Mouse (Mus musculus): ENCODE measurements at regions not wholly inside any gene's neighbourhood (a gene's known extent, or its start where the extent isn't known, plus 50 kb on each side); places are given as distances from the start of the nearest gene placed in this dataset.

DNA sequence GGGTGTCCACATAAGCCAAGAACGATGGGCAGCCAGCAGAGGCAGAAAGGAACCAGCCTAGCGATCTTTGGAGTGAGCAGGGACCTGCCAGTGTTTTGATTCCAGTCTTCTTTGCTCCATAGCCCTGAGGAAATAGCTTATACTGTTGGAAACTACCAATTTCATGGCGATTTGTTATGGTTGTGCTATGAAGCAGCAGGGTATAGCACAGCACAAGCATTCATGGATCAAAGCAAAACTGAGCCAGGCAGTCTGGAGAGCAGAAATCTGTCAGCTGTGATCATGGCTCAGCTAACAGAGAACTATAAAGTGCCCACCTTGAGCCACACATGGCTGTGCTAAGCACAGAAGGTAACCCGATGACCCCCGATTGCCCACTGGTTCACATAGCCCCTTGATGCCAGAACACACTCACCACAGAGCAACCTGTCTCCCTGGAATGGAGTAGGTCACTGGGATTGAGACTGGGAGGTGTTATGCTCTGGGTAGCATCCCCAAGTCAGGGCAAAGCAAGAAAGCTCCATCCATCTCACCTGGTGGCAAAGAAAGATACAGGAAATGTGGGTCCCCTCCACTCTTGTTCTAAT is 158.9 kb upstream of the Adamts16 start:
- TF ChIP-seq CTCF (IDR thresholded peaks at IDR 0.05; ENCODE audit: borderline replicate concordance, insufficient read depth, low read depth, low read length) (no peak), POLR2A (IDR thresholded peaks at IDR 0.05; ENCODE audit: borderline replicate concordance, insufficient read depth, low read length) (no peak)
